Mouse (Mus musculus) gastrocnemius, adult 8-10 months (tissue): Measurements from ENCODE around the gene Nicn1. TPM values are rescaled to one million over a fixed set of nuclear protein-coding genes. Genes with fewer than 3 reads are reported as not detected.
A peak's percentile ranks its signal among the peaks of the same experiment; 100 is the strongest.
"Not testable (repeated sequence)": the region's sequence is repeated elsewhere in the genome, so short reads cannot be mapped to it uniquely, and the experiment has no call there.

Experiments used
- DNase-seq, 2 experiments: peaks; one replicate each; pipeline ENCODE4 v3.0.0; 2022; ENCODE audit warnings: low spot score in 2 of 2
- total RNA-seq, 4 experiments: library from RNA; stranded (reverse); gene quantifications; 2 replicates each; pipeline ENCODE4 v1.2.4; 2022

Nicn1 gene
- total RNA-seq, 4 experiments from 2014 or later = 8.0 to 13.5 (median 12.4) TPM

DNA sequence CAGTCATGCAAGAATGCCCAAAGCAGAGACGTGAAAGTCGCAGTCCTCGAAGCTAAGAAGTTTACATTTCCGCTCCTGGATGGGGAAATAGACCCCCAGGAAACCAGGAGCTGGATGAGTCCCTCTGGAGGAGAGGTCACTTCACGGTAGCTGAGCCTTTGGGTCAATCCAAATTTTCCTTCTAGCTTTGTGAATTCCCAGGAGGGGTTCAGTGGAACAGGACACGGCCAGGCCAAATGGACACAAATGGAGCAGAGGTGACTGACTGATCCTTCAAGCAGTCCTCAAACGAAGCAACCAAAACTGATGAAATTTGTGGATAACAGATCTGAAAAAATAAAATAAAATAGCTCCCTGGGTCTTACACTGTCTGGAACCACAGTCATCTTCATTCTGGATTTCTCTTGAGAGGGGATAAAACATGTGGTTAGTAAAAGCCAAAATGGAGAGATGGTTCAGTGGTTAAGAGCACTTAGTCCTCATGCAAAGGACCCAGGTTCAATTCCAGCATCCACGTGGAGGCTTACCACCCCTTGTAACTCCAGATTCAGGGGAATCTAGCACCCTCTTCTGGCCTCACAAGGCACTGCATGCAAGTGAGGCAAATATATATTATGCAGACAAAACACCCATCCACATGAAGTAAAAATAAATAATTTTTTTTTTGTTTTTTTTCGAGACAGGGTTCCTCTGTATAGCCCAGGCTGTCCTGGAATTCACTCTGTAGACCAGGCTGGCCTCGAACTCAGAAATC is 11.4 kb upstream of the Nicn1 start:
- no peak for DNase-seq

DNA sequence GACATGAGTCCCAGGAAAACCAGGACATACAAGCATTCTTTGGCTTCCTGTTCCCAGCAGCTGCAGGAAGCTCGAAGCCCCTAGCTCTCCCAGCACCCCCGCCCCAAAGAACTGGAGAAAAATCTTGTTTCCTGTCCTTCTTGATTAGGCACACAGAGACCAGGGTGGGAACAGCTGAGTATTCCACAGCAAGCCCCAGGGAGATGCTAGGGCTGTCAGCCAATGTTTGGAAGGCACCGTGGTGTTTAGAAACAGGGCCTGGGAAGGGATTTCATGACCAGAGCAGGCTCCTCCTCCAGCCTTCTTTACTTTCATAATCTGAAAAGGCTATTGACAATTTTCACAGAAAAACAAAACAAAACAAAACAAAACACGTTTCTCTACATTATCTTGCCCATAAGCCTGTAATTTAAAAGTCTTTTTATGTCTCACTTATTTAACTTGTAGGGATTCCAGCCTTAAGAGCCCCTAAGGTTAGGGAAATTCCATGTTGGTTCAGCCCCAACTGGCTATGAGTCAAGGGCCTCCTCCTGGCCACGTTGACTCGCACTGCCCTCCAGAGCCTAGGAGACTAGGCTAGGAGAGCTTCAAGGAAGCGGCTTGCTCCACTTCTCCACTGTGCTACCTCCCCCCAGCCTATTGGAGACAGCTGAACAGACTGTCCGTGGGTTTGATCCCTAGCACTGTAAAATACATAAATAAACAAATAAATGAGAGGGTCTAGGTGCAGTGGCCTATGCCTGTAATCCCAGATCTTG is 10.0 kb upstream of the Nicn1 start:
- DNase-seq = peak; percentile 84 to 88

GRCm38 (mm10) chr9:108284410-108284809 is 5.8 kb upstream of the Nicn1 start:
- DNase-seq = peak; percentile 49 to 61

GRCm38 (mm10) chr9:108287526-108288238 is 2.5 kb upstream of the Nicn1 start:
- DNase-seq = not testable (repeated sequence)

DNA sequence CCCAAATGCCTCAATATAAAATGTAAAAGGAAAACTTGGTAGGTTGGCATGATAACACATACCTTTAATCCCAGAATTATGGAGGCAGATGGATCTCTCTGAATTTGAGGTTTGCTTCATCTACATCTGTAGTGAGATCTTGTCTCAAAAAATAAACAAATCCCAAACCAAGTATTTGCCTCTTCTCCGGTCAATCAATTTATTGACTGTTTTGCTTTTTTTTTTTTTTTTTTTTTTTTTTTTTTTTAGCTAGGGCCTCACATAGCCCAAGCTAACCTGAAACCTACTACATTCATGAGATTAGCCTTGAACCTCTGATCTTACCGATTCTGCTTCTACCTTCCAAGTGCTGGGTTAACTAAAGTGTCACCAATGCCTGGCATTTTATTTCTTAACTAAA is 882 bp upstream of the Nicn1 start:
- no peak for DNase-seq

- DNase-seq = no peak
These were observed 544 bp downstream of the Nicn1 start for GRCm38 (mm10) chr9:108290773-108291172.

GRCm38 (mm10) chr9:108296453-108297355 is 6.5 kb downstream of the Nicn1 start, which contains the start of gene Amt:
Amt (plus strand) TSS chr9:108296853.
- no peak for DNase-seq

DNA sequence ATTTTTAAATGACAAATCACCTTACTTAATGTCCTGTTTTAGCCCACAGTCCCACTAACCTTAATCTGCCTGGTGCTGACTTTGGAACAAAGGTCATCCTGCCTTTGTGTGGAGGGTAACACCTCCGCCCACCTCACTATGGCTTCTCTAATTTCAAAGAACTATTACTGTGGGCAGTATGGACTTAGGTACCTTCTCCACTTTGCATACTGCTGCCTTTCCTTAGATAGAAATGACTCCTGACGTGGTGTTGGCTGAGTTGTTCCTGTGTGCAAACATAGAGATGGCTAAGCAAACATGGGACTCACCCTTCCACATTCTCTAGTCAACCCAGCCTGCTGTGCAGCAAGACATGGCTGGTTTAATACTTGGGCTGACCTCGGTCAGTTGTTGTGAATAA is 11.6 kb downstream of the Nicn1 start:
- no peak for DNase-seq

DNA sequence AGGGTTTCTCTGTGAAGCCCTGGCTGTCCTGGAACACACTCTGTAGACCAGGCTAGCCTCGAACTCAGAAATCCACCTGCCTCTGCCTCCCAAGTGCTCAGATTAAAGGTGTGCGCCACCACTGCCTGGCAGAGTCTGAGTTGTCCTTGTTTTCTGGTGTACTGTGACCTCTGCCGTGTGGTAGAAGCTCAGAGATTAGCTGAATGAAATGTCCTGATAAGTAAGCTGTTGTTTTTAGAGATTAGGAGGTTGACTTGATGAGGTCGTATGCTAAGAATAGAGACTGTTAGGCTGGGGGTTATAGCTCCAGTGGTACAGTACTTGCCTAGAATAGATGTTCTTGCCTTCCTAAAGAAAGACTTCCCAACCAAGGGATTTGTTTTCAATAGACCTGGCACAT is 14.5 kb downstream of the Nicn1 start:
- DNase-seq = no peak

- DNase-seq = no peak
These were observed 14.9 kb downstream of the Nicn1 start for GRCm38 (mm10) chr9:108305170-108305569.

DNA sequence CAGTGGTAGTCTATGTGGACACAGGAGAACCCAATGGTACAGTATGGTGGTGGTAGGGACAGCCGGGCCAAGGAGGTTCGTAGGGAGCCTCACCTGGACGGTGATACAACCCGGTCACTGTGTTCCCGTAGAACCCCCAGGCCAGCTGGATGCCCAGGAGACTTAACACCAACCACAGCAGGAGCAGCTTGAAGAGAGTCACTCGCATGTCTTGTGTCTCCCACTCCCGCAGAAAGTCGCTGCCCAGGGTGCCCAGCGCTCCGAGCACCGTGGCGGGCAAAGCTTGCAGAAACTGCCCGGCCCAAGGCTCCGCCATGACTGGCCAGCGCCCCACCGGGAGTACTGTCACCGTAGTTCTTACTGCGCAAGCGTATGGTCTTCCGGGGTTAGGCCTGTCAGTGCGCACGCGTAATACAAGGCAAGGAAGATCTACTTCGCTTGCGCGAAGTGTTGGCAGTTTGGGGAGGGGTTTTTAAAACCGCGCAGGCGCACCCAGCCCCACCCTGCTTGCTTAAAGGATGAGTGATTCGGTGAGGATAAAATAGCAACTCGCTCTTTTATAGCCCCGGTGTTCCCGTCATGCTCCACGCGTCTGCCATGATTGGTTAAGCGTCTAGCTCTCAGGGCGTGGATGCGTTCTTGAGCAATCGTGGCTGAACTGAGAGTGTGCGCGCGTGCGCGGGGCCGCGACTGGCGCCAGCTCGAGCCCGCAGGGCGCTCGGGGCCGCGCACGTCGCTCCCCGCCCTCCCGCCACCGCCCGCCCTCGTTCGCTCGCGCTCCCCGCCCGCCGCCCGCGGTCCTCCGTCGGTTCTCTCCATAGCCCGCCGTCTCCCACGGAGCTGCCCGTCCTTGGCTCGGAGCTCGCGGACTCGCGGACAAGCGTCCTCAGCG is 15.6 kb downstream of the Nicn1 start, which contains the start of the genes Rhoa and Tcta:
Rhoa (plus strand) TSS at position 501 of the 892 bp plus-strand sequence.
Tcta (minus strand) TSS at position 532 of the 892 bp plus-strand sequence.
- peak; percentile 98 to 99 for DNase-seq

DNA sequence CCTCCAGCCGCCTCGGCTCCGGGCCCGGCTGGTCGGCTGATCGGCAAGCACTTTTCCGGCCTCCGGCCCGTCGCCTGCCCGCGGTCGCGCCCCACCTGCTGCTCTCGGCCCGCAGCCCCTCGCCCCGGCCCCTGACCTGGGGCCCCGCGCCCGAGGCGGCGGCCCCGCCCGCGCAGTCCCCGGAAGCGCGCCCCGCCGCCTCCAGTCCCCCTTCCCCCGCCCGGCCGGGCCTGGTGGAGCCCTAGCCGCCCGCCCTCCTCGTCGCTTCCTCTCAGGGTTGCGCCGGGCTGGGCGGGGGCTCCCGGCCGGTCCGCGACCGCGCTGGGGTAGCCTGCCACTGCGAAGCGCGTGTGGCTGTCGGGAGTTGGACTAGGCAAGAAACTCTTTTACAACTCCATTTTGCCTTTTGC is 16.3 kb downstream of the Nicn1 start:
- DNase-seq = peak; percentile 63 to 70

- DNase-seq = no peak
These were observed 17.0 kb downstream of the Nicn1 start for GRCm38 (mm10) chr9:108307021-108307807.

DNA sequence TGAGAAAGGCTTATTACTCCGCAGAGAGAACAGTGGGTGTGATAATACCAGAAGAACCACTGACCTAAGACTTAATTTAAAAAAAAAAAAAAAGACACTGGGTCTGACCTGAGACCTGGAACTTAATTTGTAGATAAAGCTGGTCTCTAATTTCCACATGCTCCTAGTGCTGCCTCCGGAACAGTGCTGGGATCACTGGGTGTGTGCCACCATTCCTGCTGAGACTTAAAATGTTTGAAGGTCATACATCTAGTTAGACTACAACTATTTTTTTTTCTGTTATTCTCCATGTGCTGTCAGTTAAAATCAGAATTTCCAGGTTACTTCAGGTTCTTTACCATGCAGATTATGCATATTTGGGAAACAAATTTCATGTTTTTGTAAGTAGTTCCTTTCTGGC is 17.9 kb downstream of the Nicn1 start:
- DNase-seq = no peak

DNA sequence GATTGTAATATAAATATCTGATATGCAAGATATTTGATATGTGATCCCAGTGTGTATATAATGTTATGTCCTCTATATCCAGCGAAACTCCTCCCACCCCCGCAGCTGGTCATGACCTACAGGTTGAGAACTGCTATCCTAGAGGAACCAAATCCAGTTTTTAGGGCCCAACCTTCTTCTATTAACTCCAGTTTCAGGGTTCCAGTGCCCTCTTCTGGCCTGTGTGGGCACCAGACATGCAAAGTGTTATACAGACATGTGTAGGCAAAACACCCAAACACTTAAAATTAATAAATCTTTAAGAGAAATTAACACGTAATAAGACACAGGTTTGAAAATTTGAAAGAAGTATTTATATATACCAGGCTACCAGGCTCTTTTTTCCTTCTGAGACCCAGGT is 27.3 kb downstream of the Nicn1 start:
- DNase-seq = no peak

DNA sequence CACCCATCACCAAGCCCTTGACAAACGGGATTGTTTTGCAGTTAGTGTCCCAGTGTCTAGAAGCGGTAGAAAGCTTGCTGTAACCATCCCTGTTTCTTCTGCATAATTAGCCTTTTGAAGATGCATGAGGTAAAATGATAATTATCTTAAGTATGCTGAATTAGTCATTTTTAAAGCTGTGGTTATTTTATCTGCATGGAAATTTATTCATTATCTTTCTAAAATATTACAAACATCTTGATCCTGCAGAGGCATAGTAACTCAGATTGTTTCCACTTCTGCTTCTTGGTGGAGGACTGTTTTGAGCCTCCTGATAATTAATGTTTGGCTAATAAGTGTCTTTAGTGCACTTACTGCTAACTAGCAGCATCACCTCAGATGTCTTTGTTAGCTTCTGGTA is 28.2 kb downstream of the Nicn1 start:
- DNase-seq = no peak

GRCm38 (mm10) chr9:108322054-108322453 is 31.8 kb downstream of the Nicn1 start:
- not testable (repeated sequence) for DNase-seq

DNA sequence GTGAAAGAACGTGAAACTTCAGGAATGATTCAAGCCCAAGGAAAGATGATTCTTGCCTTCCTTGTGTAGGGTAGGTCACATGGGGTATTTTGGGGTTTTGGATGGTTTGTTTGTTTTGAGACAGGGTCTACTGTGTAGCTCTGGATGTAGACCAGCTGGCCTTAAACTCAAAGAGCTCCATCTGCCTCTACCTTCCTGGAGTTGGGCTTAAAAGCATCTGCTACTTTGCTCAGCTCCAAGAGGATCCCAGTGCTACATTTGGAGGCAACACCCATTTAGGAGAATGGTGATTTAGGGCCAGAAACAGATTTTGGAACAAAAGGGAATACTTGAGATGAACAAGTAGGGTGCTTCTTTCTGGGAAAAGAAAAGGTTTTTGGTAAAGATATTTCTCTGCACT is 34.6 kb downstream of the Nicn1 start:
- DNase-seq = no peak

- no peak for DNase-seq
These were observed 35.6 kb downstream of the Nicn1 start for GRCm38 (mm10) chr9:108325811-108326210.
